Mouse (Mus musculus) liver, adult 2 months (tissue): ENCODE measurements around the gene Hspb9. TPM values are rescaled to one million over a fixed set of nuclear protein-coding genes. Genes with fewer than 3 reads are reported as not detected.

Source experiments
- DNase-seq: peaks from one replicate; pipeline ENCODE4 v3.0.0-alpha.2; 2011; ENCODE audit warnings: low read depth, low spot score; ENCODE audit errors: extremely low read depth
- H3K27ac ChIP-seq: fragments of 200-500 bp; replicated peaks from 2 replicates; pipeline ENCODE4 v1.5.1; 2012; ENCODE audit warnings: low read depth, mild to moderate bottlenecking, control low read depth, inconsistent platforms, low read length; ENCODE audit not compliant: insufficient read depth
- H3K27me3 ChIP-seq: fragments of 200-500 bp; 2 replicates; pipeline ENCODE4 v1.6.1; 2012; ENCODE audit warnings: mild to moderate bottlenecking, moderate library complexity, low read length, inconsistent platforms; ENCODE audit not compliant: control insufficient read depth, insufficient read depth
- H3K36me3 ChIP-seq: fragments of 200-500 bp; 2 replicates; pipeline ENCODE4 v1.6.1; 2012; ENCODE audit warnings: low read length, inconsistent platforms; ENCODE audit not compliant: control insufficient read depth, insufficient read depth
- H3K4me1 ChIP-seq: fragments of 200-500 bp; 2 replicates; pipeline ENCODE4 v1.6.1; 2011; ENCODE audit warnings: low read length; ENCODE audit not compliant: control insufficient read depth, insufficient read depth
- H3K4me3 ChIP-seq: fragments of 200-500 bp; 2 replicates; pipeline ENCODE4 v1.5.1; 2011; ENCODE audit warnings: low read depth, mild to moderate bottlenecking, control low read depth, low read length, moderate library complexity; ENCODE audit not compliant: insufficient read depth
- H3K79me2 ChIP-seq: fragments of 200-500 bp; 2 replicates; pipeline ENCODE4 v1.6.1; 2012; ENCODE audit warnings: inconsistent platforms, mild to moderate bottlenecking, low read length, moderate library complexity; ENCODE audit not compliant: control insufficient read depth, insufficient read depth
- H3K9ac ChIP-seq: fragments of 200-500 bp; 2 replicates; pipeline ENCODE4 v1.6.1; 2012; ENCODE audit warnings: low read depth, mild to moderate bottlenecking, control low read depth, inconsistent platforms, low read length
- CTCF ChIP-seq: fragments of 200-500 bp; IDR thresholded peaks from 2 replicates; pipeline ENCODE4 v1.5.1; 2011; ENCODE audit warnings: low read depth, low read length, control low read depth
- POLR2A ChIP-seq: fragments of 200-500 bp; IDR thresholded peaks from 2 replicates; pipeline ENCODE4 v1.6.1; 2011; ENCODE audit warnings: low read length, control low read depth; ENCODE audit not compliant: insufficient read depth; ENCODE audit errors: extremely low read depth
- WGBS: fragments of 180-500 bp; shearing (Covaris S2); methylation state at CpG from one replicate; pipeline ENCODE4 v1.1.7; 2018; 5-methylcytosine and 5-hydroxymethylcytosine counted together
- polyA plus RNA-seq: library from polyadenylated mRNA; depleted of rRNA; stranded (reverse); fragments of >200 nt; gene quantifications from 2 replicates; pipeline ENCODE4 v1.2.3, GENCODE M21; 2012
- total RNA-seq: library from RNA; depleted of rRNA; stranded (reverse); fragments of >200 nt; gene quantifications from 2 replicates; pipeline ENCODE4 v1.2.3, GENCODE M21; 2014

The Hspb9 gene
- total and polyA plus RNA-seq, 2 experiments, result not detected

- peaks cover 18% of the 10 kb centered on the region for H3K4me1 ChIP-seq
- H3K27ac ChIP-seq, result peak overlapping the region; percentile 27
- H3K36me3 ChIP-seq, result peaks cover 2% of the 10 kb centered on the region; the same call in 1 of the 2 replicates
- peaks cover 65% of the 10 kb centered on the region for H3K79me2 ChIP-seq
- TF ChIP-seq POLR2A (no peak), CTCF (no peak)
- H3K9ac ChIP-seq, result peak overlapping the region; percentile 19
- DNase-seq, result no peak
- WGBS, result 84% methylated on average over 9 of the region's 9 CpGs
- no peaks in the 10 kb centered on the region for H3K27me3 ChIP-seq
- H3K4me3 ChIP-seq, result no peak overlapping the region
These were observed 21.6 kb downstream of the Hspb9 start for GRCm38 (mm10) chr11:100735134-100735865.

GRCm38 (mm10) chr11:100735954-100736745 lies 22.5 kb downstream of the Hspb9 start:
- peak overlapping the region; percentile 27 for H3K27ac ChIP-seq
- H3K27me3 ChIP-seq, result no peaks in the 10 kb centered on the region
- H3K4me1 ChIP-seq, result peaks cover 18% of the 10 kb centered on the region
- peaks cover 2% of the 10 kb centered on the region; the same call in 1 of the 2 replicates for H3K36me3 ChIP-seq
- no peak for DNase-seq
- peak overlapping the region; percentile 17; the same call in 1 of the 2 replicates for H3K4me3 ChIP-seq
- H3K9ac ChIP-seq, result peak overlapping the region; percentile 19
- 40% methylated on average over 14 of the region's 14 CpGs for WGBS
- TF ChIP-seq CTCF, result no peak
- TF ChIP-seq POLR2A, result no peak
- peaks cover 57% of the 10 kb centered on the region for H3K79me2 ChIP-seq

GRCm38 (mm10) chr11:100736746-100737080 lies 23.1 kb downstream of the Hspb9 start:
- DNase-seq, result no peak
- 34% methylated on average over 4 of the region's 4 CpGs for WGBS
- Histone ChIP-seq H3K27me3 (no peaks in the 10 kb centered on the region), H3K79me2 (peaks cover 52% of the 10 kb centered on the region), H3K36me3 (peaks cover 2% of the 10 kb centered on the region; the same call in 1 of the 2 replicates), H3K27ac (peak overlapping the region; percentile 20; the same call in 1 of the 2 replicates), H3K4me1 (peaks cover 18% of the 10 kb centered on the region), H3K4me3 (peak overlapping the region; percentile 94), H3K9ac (peak overlapping the region; percentile 8; the same call in 1 of the 2 replicates)
- no peak for TF ChIP-seq CTCF
- no peak for TF ChIP-seq POLR2A

- DNase-seq, result no peak
- H3K36me3 ChIP-seq, result peaks cover 2% of the 10 kb centered on the region; the same call in 1 of the 2 replicates
- peak overlapping the region; percentile 94 for H3K4me3 ChIP-seq
- H3K4me1 ChIP-seq, result peaks cover 18% of the 10 kb centered on the region
- TF ChIP-seq POLR2A, result no peak
- no peak for TF ChIP-seq CTCF
- no peaks in the 10 kb centered on the region for H3K27me3 ChIP-seq
- peaks cover 47% of the 10 kb centered on the region for H3K79me2 ChIP-seq
- H3K27ac ChIP-seq, result peak overlapping the region; percentile 83
- 2% methylated on average over 13 of the region's 13 CpGs for WGBS
- H3K9ac ChIP-seq, result peak overlapping the region; percentile 96
These were observed 23.6 kb downstream of the Hspb9 start for GRCm38 (mm10) chr11:100737105-100737733.

GRCm38 (mm10) chr11:100738066-100738604 lies 24.5 kb downstream of the Hspb9 start, which contains the start of gene Rab5c:
Gene Rab5c (minus strand): TSS chr11:100738215.
- WGBS, result under 1% methylated on average over 39 of the region's 39 CpGs
- DNase-seq, result peak; percentile 97
- TF ChIP-seq POLR2A (peak; percentile 42; the same call in 1 of the 2 replicates), CTCF (no peak)
- peak within 1 kb of the TSS; percentile 83 for H3K27ac ChIP-seq
- H3K36me3 ChIP-seq, result 0 out of 2 replicates have a peak, but pooled peaks cover under 1% of the 10 kb centered on the region
- H3K79me2 ChIP-seq, result peaks cover 38% of the 10 kb centered on the region
- no peaks in the 10 kb centered on the region for H3K27me3 ChIP-seq
- peak within 1 kb of the TSS; percentile 96 for H3K9ac ChIP-seq
- peak within 1 kb of the TSS; percentile 94 for H3K4me3 ChIP-seq
- H3K4me1 ChIP-seq, result peaks cover 18% of the 10 kb centered on the region
